Mouse (Mus musculus): ENCODE measurements around the gene Art1. TPM values are rescaled to one million over a fixed set of nuclear protein-coding genes. Genes with fewer than 3 reads are reported as not detected.

Gene Art1
- total RNA-seq, 2 experiments from 2014 or later = not detected

DNA sequence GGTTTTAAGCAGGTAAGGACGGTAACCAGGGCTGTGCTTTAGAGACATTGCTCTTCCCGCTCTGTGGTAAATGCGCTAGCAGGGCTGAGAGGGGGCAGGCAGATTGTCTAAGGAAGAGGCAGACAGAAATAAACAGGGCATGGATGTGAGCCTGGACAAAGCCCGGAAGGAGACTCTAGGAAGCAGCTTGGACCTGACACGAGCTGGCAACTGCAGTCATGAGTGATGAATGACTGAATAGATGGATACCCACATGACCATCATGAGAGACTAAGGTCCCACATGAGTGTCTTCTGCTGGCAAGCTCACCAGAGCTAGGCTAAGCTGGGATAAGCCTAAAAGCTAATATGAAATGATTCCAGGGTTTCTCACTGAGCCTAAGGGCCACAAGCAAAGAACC, 2.6 kb downstream of the Art1 start:
- intact Hi-C loops (cut with DNase I) = no loop called here
- no peak for DNase-seq (ENCODE audit: low spot score in 2 of 2)

DNA sequence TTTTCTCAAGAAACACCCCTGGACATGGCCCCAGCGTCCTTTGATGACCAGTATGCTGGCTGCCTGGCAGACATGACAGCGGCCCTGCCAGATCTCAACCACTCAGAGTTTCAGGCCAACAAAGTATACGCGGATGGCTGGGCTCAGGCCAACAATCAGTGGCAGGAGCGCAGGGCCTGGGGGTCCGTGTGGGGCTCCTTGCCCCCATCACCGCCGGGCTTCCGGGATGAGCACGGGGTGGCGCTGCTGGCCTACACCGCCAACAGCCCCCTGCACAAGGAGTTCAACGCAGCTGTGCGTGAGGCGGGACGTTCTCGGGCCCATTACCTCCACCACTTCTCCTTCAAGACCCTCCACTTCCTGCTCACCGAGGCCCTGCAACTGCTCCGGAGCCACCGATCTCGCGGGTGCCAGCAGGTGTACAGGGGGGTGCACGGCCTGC, 5.2 kb downstream of the Art1 start:
- intact Hi-C loops (cut with DNase I) = no loop called here
- DNase-seq (ENCODE audit: low spot score in 2 of 2) = no peak

DNA sequence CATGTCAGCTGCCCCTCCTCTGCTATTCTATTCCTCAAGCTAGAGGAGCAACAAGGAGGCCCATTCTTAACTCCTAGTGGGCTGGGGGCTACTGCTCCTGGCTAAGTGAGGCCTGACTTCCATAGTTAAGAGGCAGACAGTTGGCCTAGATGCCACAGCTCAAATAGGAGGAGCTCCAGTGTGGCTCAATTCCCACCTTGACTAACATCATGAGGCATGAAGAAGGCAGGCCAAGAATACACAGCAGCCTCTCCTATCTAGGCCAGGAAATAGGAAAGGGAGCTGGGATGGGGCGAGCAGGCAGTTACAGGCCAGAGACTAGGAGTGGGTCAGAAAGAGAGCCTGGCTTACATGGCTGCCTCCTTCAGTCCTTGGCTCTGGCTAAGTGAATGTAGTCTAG, 6.7 kb downstream of the Art1 start:
- no peak for DNase-seq (ENCODE audit: low spot score in 2 of 2)
- intact Hi-C loops (cut with DNase I) = no loop called here

DNA sequence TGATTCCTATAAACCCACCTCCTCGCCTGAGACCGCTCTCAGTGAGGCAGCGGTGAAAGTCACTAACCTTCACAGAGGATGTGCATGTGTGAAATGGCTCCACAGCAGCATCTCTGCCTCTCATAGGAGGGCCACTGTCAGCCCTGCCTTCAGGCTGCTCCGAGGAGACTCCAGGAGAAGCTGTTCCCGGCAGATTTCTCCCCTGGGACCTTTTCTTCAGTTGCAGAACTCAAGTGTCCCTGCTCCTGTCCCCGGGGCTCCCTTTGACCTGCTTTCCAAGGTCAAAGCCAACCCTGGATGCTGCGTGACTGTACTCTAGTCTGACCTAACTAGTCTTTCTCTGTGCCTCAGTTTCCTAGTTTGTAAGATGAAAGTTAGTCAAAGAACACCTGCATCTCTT, 7.6 kb downstream of the Art1 start, which contains the start of gene Art5:
Art5 (minus strand) TSS at position 319 of the 400 bp plus-strand sequence.
- DNase-seq (ENCODE audit: low spot score in 2 of 2) = no peak
- intact Hi-C loops (cut with DNase I) = no loop called here

DNA sequence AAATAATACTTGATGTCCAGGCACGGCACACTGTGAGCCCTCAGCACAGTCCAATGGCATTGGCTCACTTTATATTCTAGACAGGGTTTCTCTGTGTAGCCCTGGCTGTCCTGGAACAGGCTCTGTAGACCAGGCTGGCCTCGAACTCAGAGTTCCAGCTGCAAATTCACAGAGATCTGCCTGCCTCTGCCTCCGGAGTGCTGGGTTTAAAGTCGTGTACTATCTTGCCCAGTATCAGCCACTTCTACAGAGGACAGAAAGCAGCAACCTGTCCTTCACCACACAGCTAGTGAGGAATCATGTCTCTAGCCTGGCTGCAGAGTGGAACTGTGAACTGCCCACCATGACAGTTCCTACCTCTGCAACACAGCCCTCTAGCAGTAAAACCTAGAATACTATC, 8.2 kb downstream of the Art1 start:
- no peak for DNase-seq (ENCODE audit: low spot score in 2 of 2)
- intact Hi-C loops (cut with DNase I) = no loop called here

DNA sequence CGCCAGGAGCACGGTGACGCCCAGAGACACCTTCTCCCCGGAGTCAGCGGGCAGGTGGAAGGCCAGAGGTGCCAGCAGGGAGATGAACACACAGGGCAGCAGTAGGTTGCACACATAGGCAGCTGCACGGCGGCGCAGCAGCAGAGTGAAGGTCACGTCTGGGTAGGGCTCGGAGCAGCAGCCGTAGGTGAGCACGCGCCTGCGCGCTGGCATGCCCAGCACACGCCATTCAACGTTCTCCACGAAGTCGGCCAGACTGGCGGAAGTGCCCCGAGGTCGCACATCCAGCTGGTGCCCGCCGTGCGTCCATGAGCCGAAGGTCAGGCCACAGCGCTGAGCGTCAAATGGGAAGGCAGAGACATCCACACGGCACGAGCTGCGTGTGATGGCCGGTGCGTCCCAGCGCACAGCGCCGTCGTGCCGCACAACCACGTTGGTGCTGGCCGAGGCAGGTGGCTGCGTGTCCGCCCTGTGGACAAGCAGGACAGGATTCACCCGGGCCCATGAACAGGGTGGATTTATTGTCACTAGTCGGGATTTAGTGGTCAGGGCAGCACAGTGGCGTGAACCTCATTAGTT, 11.7 kb downstream of the Art1 start:
- no peak for DNase-seq (ENCODE audit: low spot score in 2 of 2)
- intact Hi-C loops (cut with DNase I) = no loop called here

DNA sequence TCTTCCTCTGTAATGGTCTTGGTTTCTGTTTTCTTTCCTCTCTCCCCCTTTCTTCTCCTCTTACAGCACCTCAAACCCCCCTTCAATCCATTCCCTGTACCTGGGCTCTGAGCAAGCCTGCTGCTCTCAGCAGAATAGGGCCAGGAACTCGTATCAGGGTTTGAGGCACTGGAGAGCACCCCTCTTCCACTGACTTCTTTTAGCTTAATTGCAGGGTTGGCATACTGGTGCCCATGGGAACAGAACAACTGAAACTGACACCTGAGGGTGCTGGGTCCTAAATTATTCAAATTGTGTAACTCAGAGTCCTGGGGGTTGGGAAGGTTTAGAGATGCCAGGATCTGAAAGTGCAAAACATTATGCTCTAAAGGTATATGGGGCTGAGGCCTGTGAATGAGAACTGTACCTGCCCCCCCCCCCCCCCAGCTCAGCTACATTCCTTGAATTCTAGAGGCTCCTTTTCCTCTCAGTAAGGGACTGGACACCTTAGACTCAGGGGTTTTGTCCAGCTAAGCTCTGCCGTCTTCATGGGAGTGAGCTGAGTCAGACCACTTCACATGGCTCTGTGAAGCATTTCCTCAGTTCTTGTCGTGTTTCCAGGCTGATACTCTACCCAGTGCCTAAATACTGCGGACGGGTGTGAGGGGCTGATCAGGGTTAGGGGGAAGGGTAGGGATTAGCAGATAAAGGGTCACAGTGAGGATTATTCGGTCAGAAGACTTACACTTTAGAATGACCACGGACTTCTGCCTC, 15.2 kb downstream of the Art1 start, which contains the start of gene Chrna10:
Chrna10 (minus strand) TSS at position 250 of the 753 bp plus-strand sequence.
- DNase-seq (ENCODE audit: low spot score in 2 of 2) = no peak
- intact Hi-C loops (cut with DNase I) = no loop called here

DNA sequence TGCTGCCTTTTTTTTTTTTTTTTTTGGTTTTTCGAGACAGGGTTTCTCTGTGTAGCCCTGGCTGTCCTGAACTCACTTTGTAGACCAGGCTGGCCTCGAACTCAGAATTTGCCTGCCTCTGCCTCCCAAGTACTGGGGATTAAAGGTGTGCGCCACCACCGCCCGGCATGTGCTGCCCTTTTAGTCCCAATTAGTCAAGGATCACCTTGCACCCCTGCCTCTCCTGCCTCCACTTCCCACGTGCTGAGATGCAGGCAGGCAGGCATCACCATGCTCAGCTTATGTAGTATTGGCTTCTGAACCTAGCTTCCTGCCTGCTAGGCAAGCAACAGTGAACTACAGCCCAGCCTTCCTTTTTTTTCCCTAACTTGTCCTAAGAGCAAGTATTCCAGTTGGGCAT, 15.8 kb downstream of the Art1 start:
- intact Hi-C loops (cut with DNase I) = no loop called here
- no peak for DNase-seq (ENCODE audit: low spot score in 2 of 2)

DNA sequence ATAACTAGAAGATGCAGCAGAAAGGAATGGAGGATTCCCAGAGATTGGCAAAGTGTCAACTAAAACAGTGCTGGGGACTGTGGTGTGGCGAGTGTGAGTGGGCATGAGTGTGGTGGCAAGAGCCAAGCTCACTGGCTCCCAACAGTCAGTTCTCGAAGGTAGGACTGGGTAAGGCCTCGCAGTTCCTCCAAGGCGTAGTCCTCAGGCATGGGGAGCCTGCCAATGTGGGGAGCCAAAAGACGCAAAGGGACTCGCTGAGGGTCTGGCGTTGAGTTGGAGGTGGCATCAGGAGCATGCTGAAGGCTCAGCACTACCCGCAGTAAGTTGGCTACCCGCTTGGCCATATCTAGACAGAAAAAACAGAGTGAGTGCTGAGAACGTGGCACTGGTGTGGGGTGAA, 18.8 kb downstream of the Art1 start:
- DNase-seq (ENCODE audit: low spot score in 2 of 2) = no peak
- intact Hi-C loops (cut with DNase I) = no loop called here

DNA sequence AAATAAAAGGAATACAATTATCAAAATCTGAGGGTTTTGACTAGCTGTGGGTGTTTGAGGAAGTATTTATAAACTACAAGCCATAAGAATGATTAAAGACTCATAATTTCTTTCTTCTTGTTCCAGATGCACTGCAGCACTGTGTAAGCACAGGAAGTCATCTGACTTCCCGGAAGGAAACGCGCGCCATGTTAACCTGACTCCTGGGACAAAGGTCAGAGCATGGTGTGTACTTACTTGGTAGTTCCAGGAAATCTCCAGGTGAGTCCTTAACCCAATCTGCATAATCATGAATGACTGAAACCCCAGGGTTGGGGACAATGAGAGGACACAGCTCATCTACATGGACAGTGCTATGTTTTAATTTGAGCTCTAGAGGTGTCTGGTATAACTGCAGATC, 30.9 kb downstream of the Art1 start:
- no peak for DNase-seq (ENCODE audit: low spot score in 2 of 2)
- intact Hi-C loops (cut with DNase I) = no loop called here

DNA sequence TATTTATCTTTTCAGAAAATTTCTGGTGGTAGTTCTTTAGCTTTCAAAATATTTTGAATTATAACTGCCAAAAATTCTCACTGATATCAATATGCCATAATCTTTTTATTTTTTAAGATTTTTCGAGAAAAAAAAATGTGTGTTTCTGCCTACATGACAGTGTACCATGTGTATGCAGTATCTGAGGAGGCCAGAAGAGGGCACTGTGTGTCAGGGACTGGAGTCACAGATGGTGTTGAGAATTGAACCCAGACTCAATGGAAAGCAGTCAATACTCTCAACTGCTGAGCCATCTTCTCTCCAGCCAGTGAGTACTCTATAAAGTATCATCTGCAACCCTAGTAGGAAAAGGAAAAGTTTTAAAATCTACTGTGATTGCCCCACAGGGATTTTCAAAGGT, 35.9 kb downstream of the Art1 start:
- intact Hi-C loops (cut with DNase I) = loop anchor here (5.0 kb wide), 1 partner anchor 45 kb away; no protein-coding TSS in a partner anchor
- DNase-seq (ENCODE audit: low spot score in 2 of 2) = no peak

DNA sequence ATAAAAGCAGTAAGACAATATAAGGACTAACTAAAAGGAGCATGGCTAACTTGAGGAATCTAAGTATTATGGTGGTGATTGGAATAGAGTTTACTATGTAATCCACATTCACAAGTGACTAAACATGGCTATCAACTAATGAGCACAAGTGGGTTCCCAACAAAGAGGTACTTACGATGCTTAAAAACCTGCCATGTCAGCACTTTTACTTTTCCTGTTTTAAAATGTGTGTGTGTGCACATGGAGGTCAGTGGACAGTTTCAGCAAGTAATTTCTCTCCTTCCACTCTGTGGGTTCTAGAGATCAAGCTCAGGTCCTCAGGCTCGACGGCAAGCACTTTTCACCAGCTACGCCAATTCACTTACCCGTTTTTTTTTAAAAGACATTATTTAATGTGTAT, 36.4 kb downstream of the Art1 start:
- intact Hi-C loops (cut with DNase I) = loop anchor here (5.0 kb wide), 1 partner anchor 44 kb away; no protein-coding TSS in a partner anchor
- no peak for DNase-seq (ENCODE audit: low spot score in 2 of 2)

DNA sequence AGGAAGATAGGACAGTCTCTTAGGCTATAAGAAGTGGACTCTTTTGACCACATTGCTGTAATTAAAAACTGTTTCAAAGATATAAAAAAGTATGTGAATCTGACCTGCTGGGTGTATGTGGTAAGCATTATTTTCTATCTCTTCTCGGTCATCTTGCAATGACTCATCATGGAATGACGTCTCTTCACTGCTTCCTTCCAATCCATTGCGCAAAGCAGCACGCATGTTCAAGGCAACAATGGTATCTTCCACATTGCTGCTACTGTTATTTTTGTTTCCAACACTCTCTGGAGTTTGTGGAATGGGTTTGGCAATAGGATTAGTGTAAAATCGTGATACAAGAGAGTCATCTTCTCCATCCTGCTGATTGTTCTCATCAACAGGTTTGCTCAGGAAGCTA, 52.1 kb downstream of the Art1 start:
- intact Hi-C loops (cut with DNase I) = no loop called here
- no peak for DNase-seq (ENCODE audit: low spot score in 2 of 2)

Other genes with a start within 250 kb of the Art1 start
- under 1 TPM in 1 of 2 experiments, not detected in 1; 0.39 TPM for gene Folr2, start 244.5 kb upstream of the Art1 start, total RNA-seq (2021)
- gene Anapc15, start 238.0 kb upstream of the Art1 start, total RNA-seq (2021) = 10 to 100 TPM; 31.0 to 31.7 TPM
- gene Folr1, start 231.0 kb upstream of the Art1 start, total RNA-seq (2021) = 1 to 10 TPM; 1.0 to 1.2 TPM
- gene Lamtor1, start 195.8 kb upstream of the Art1 start, total RNA-seq (2021) = 100 to 1,000 TPM in 1 of 2 experiments, 10 to 100 TPM in 1; 98.0 to 105 TPM
- gene Tomt, start 195.4 kb upstream of the Art1 start, total RNA-seq (2021) = under 1 TPM in 1 of 2 experiments, not detected in 1; 0.18 TPM
- gene Lrrc51, start 167.8 kb upstream of the Art1 start, total RNA-seq (2021) = 1 to 10 TPM; 5.2 to 5.3 TPM
- gene Numa1, start 167.6 kb upstream of the Art1 start, total RNA-seq (2021) = 100 to 1,000 TPM in 1 of 2 experiments, 10 to 100 TPM in 1; 79.2 to 102 TPM
- gene Il18bp, start 83.1 kb upstream of the Art1 start, total RNA-seq (2021) = 10 to 100 TPM in 1 of 2 experiments, 1 to 10 TPM in 1; 3.7 to 10.6 TPM
- 10 to 100 TPM; 40.2 to 48.5 TPM for gene Rnf121, start 36.3 kb upstream of the Art1 start, total RNA-seq (2021)
- 10 to 100 TPM; 19.9 to 32.1 TPM for gene Xndc1, start 36.2 kb upstream of the Art1 start, total RNA-seq (2021)
- gene Xntrpc, start 36.0 kb upstream of the Art1 start, total RNA-seq (2021) = 1 to 10 TPM; 1.2 TPM
- 1 to 10 TPM in 1 of 2 experiments, under 1 TPM in 1; 0.27 to 2.3 TPM for gene Trpc2, start 18.6 kb upstream of the Art1 start, total RNA-seq (2021)
- not detected for gene Art5, start 7.7 kb downstream of the Art1 start, total RNA-seq (2021)
- under 1 TPM; 0.45 to 0.52 TPM for gene Chrna10, start 15.1 kb downstream of the Art1 start, total RNA-seq (2021)
- gene Nup98, start 108.4 kb downstream of the Art1 start, total RNA-seq (2021) = 10 to 100 TPM; 34.0 to 44.5 TPM
- gene Pgap2, start 108.5 kb downstream of the Art1 start, total RNA-seq (2021) = 10 to 100 TPM; 22.1 to 23.1 TPM
- 10 to 100 TPM; 25.5 to 31.0 TPM for gene Rhog, start 154.3 kb downstream of the Art1 start, total RNA-seq (2021)
- gene Stim1, start 166.1 kb downstream of the Art1 start, total RNA-seq (2021) = 10 to 100 TPM; 88.5 to 92.8 TPM

Data from left cerebral cortex, postnatal 36 days (tissue).